Mouse (Mus musculus): ENCODE results near the gene Scand1. TPM values are rescaled to one million over a fixed set of nuclear protein-coding genes. Genes with fewer than 3 reads are reported as not detected.

Scand1 gene
- total and polyA plus RNA-seq, 2 experiments from 2014 or later, result 145 to 307 TPM

DNA sequence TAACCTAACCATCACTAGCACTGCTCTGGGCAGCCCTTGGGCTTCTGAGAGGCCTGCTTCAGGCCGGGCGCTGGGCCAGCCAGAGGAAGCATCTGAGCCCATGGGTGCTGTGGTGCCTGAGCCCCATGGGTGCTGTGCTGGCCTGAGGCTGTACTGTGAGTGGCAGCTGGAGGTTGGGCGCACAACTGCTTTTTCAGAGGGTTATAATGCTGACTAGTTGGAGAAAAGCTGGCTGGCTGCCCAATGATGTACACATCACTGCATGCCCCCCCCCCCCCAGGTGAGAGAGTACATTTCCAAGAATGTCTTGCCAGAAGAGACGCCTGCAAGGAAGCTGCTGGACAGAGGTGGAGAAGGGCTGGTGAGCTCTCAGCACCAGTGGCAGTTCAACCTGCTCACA is 8.2 kb downstream of the Scand1 start:
- Histone ChIP-seq H3K4me2 (ENCODE audit: low read depth, low read length, poor library complexity, severe bottlenecking) (no peak overlapping the region), H3K36me3 (ENCODE audit: insufficient read depth, low read length) (peaks cover 31% of the 10 kb centered on the region), H3K4me1 (ENCODE audit: insufficient read depth, low read length) (no peaks in the 10 kb centered on the region), H3K9me3 (ENCODE audit: low read length) (no peaks in the 10 kb centered on the region), H3K27ac (ENCODE audit: low read depth, low read length) (no peak overlapping the region), H3K9ac (replicated peaks; ENCODE audit: low read length, poor library complexity, severe bottlenecking) (no peak overlapping the region), H3K27me3 (ENCODE audit: insufficient read depth, low read length) (no peaks in the 10 kb centered on the region), H3K4me3 (ENCODE audit: low read depth, low read length) (no peak overlapping the region)
- no peak for TF ChIP-seq CTCF (IDR thresholded peaks at IDR 0.05)
- 0 out of 2 replicates have a peak, but pooled peaks have one; percentile 49 for ATAC-seq (ENCODE audit: low FRiP score)
- no peak for DNase-seq (ENCODE audit: low spot score)
- 94% methylated on average over 4 of the region's 4 CpGs for WGBS

DNA sequence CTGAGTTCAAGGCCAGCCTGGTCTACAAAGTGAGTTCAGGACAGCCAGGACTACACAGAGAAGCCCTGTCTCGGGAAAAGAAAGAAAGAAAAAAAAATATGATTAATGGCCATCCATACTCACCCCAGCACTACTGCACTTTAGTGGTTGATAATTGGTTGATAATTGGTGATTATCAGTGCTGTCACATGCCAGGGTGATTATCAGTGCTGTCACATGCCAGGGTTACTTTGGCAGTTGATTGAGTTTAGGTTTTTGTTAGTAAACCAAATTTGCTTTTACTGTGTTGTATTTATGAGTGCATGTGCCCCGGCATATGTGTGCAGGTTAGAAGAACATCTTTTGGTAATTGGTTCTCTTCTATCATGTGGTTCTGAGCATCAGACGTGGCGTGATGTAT is 10.4 kb downstream of the Scand1 start:
- H3K4me1 ChIP-seq (ENCODE audit: insufficient read depth, low read length), result no peaks in the 10 kb centered on the region
- peaks cover 47% of the 10 kb centered on the region for H3K36me3 ChIP-seq (ENCODE audit: insufficient read depth, low read length)
- 90% methylated on average over 4 of the region's 4 CpGs for WGBS
- H3K9ac ChIP-seq (replicated peaks; ENCODE audit: low read length, poor library complexity, severe bottlenecking), result no peak overlapping the region
- TF ChIP-seq CTCF (IDR thresholded peaks at IDR 0.05), result no peak
- DNase-seq (ENCODE audit: low spot score) (no peak), ATAC-seq (ENCODE audit: low FRiP score) (no peak)
- no peaks in the 10 kb centered on the region for H3K9me3 ChIP-seq (ENCODE audit: low read length)
- no peaks in the 10 kb centered on the region for H3K27me3 ChIP-seq (ENCODE audit: insufficient read depth, low read length)
- no peak overlapping the region for H3K27ac ChIP-seq (ENCODE audit: low read depth, low read length)
- H3K4me3 ChIP-seq (ENCODE audit: low read depth, low read length), result no peak overlapping the region
- no peak overlapping the region for H3K4me2 ChIP-seq (ENCODE audit: low read depth, low read length, poor library complexity, severe bottlenecking)

DNA sequence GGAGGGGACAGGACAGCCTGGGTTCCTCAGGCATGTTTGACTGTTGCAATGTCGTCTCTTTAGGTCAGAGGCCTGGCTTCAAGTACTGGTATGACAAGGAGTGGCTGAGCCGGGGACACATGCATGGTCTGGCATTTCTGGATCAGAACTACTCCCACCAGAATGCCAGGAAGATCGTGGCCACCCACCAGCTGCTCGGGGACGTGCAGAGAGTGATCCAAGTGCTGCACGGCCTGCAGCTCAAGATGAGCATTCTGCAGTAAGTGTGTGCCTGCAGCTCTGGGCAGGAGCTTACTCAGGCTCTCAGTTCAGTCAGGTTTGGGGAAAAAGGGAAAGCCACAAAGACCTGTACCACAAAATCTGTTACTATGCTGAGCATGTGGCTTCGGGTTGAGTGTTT is 14.0 kb downstream of the Scand1 start:
- Histone ChIP-seq H3K36me3 (ENCODE audit: insufficient read depth, low read length) (peaks cover 40% of the 10 kb centered on the region), H3K4me1 (ENCODE audit: insufficient read depth, low read length) (no peaks in the 10 kb centered on the region), H3K27me3 (ENCODE audit: insufficient read depth, low read length) (no peaks in the 10 kb centered on the region), H3K9me3 (ENCODE audit: low read length) (no peaks in the 10 kb centered on the region), H3K9ac (replicated peaks; ENCODE audit: low read length, poor library complexity, severe bottlenecking) (no peak overlapping the region), H3K27ac (ENCODE audit: low read depth, low read length) (no peak overlapping the region), H3K4me2 (ENCODE audit: low read depth, low read length, poor library complexity, severe bottlenecking) (no peak overlapping the region), H3K4me3 (ENCODE audit: low read depth, low read length) (no peak overlapping the region)
- WGBS, result 86% methylated on average over 7 of the region's 7 CpGs
- no peak for TF ChIP-seq CTCF (IDR thresholded peaks at IDR 0.05)
- ATAC-seq (ENCODE audit: low FRiP score) (no peak), DNase-seq (ENCODE audit: low spot score) (no peak)

DNA sequence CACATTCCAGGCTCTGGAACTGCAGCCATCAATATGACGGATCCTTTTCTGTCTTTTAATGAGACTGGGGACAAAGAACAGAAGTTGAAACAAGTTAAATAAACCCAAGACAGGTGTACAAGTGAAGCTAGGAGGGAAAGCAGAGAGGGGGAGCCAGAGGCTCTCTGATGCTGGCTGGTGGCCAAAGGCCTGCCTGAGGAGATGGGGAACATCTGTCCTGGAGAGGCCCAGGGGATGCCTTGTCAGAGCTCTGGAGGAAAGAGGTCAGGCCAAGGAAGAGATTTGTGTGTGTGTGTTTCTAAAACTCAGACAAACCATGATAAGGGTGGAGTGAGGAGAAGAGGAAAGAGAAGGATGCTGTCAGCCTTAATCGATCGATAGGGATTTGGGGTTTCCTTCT is 14.9 kb downstream of the Scand1 start:
- Histone ChIP-seq H3K36me3 (ENCODE audit: insufficient read depth, low read length) (peaks cover 41% of the 10 kb centered on the region), H3K27me3 (ENCODE audit: insufficient read depth, low read length) (no peaks in the 10 kb centered on the region), H3K4me1 (ENCODE audit: insufficient read depth, low read length) (no peaks in the 10 kb centered on the region), H3K9ac (replicated peaks; ENCODE audit: low read length, poor library complexity, severe bottlenecking) (no peak overlapping the region), H3K4me3 (ENCODE audit: low read depth, low read length) (no peak overlapping the region), H3K4me2 (ENCODE audit: low read depth, low read length, poor library complexity, severe bottlenecking) (no peak overlapping the region), H3K9me3 (ENCODE audit: low read length) (no peaks in the 10 kb centered on the region), H3K27ac (ENCODE audit: low read depth, low read length) (no peak overlapping the region)
- WGBS, result 94% methylated on average over 3 of the region's 3 CpGs
- DNase-seq (ENCODE audit: low spot score) (no peak), ATAC-seq (ENCODE audit: low FRiP score) (no peak)
- TF ChIP-seq CTCF (IDR thresholded peaks at IDR 0.05), result no peak

DNA sequence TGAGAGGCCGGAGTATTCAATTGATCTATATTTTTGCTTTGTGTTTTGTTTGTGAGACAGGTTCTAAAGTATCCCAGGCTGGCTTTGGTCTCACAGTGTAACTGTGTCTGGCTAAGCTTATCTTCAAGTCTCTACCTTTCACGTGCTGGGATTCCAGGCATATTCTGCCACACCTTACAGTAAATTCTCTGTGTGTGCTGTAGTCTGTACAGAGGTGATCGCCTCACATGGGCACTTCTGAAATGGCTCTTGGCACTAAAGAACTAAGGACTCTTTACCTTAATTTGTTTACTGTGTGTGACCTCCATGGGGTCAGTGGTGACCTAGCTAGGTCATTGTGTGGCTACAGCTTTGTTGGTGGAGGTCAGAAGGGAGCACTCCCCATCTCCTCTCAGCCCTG is 16.3 kb downstream of the Scand1 start:
- TF ChIP-seq CTCF (IDR thresholded peaks at IDR 0.05), result no peak
- H3K4me2 ChIP-seq (ENCODE audit: low read depth, low read length, poor library complexity, severe bottlenecking), result no peak overlapping the region
- H3K27me3 ChIP-seq (ENCODE audit: insufficient read depth, low read length), result no peaks in the 10 kb centered on the region
- DNase-seq (ENCODE audit: low spot score) (no peak), ATAC-seq (ENCODE audit: low FRiP score) (no peak)
- peaks cover 37% of the 10 kb centered on the region for H3K36me3 ChIP-seq (ENCODE audit: insufficient read depth, low read length)
- no peaks in the 10 kb centered on the region for H3K9me3 ChIP-seq (ENCODE audit: low read length)
- no peak overlapping the region for H3K4me3 ChIP-seq (ENCODE audit: low read depth, low read length)
- no peak overlapping the region for H3K27ac ChIP-seq (ENCODE audit: low read depth, low read length)
- no peak overlapping the region for H3K9ac ChIP-seq (replicated peaks; ENCODE audit: low read length, poor library complexity, severe bottlenecking)
- H3K4me1 ChIP-seq (ENCODE audit: insufficient read depth, low read length), result no peaks in the 10 kb centered on the region
- 98% methylated on average over 3 of the region's 3 CpGs for WGBS

DNA sequence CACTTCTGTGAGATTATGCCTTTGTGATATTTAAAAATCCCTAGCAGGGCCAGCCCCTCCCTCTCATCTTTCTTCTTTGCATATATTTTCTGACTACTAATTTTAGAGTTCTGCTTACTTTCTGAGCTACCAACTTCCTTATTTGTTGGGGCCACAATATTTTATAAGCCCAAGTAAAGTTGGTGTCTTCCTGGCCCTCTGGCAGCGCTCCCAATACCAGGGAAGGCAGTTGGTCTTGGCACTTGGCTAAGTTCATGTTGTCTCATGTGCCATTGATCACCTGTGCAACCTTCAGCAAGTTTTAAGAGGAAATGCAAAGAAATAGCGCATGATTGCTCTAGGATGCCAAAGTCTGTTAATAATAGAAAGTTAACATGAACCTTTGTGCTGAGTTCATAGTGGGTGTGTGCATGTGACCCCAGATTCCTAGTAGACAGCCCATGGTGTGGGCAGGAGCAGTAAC is 16.9 kb downstream of the Scand1 start:
- WGBS, result 94% methylated on average over 2 of the region's 2 CpGs
- peaks cover 34% of the 10 kb centered on the region for H3K36me3 ChIP-seq (ENCODE audit: insufficient read depth, low read length)

More for the DNA sequence above, 16.9 kb downstream of the Scand1 start:
- Histone ChIP-seq H3K9ac (replicated peaks; ENCODE audit: low read length, poor library complexity, severe bottlenecking) (no peak overlapping the region), H3K27me3 (ENCODE audit: insufficient read depth, low read length) (no peaks in the 10 kb centered on the region), H3K27ac (ENCODE audit: low read depth, low read length) (no peak overlapping the region), H3K9me3 (ENCODE audit: low read length) (no peaks in the 10 kb centered on the region), H3K4me3 (ENCODE audit: low read depth, low read length) (no peak overlapping the region), H3K4me2 (ENCODE audit: low read depth, low read length, poor library complexity, severe bottlenecking) (no peak overlapping the region), H3K4me1 (ENCODE audit: insufficient read depth, low read length) (no peaks in the 10 kb centered on the region)
- no peak for DNase-seq (ENCODE audit: low spot score)
- TF ChIP-seq CTCF (IDR thresholded peaks at IDR 0.05), result no peak
- no peak for ATAC-seq (ENCODE audit: low FRiP score)
